Mouse (Mus musculus): ENCODE measurements around the gene Vmn1r178. TPM values are rescaled to one million over a fixed set of nuclear protein-coding genes. Genes with fewer than 3 reads are reported as not detected.
"Not testable (repeated sequence)": the region's sequence is repeated elsewhere in the genome, so short reads cannot be mapped to it uniquely, and the experiment has no call there.

The Vmn1r178 gene
- polyA plus RNA-seq (2012; rRNA removed), result not detected in 2 replicates

DNA sequence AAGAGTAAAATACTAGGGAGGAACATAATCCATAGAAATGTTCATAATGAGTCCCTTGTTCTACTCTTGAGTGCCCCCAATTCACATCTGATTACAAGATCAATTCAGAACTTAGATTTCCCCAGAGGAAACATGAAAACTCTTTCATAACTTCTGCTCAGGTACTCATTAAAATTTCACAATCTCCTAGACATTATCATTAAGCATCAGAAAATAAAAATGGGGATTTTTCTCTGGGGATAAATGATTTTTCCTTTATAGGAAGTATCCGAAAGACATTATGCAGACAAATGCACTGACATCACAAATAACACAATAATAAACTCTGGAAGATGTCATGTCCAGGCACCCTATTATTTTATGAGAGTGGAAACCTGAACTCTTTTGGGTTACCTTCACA is at the start of gene Vmn1r178:
Vmn1r178 (plus strand) TSS at position 301 of the 400 bp plus-strand sequence.
- no peak for DNase-seq (ENCODE audit: low spot score)

DNA sequence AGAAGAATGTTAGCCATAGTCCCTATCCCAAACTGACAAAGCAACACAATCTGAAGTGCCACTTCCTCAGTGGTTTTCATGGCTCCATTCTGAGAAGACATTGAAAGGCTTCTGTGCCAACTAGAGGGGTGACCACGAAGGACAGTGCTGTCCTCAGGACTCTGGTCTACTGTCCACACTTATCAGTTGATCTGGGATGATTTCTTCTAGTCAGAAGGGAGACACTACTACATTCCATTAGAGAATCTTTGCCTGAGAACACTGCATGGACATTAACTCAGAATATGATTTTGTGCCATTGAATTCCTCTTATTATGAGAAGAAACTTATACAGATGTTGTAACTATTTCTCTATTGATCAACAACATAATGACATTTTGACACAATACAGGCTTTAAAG is 25.5 kb upstream of the Vmn1r178 start, which contains the start of gene Vmn1r177:
Vmn1r177 (minus strand) TSS at position 101 of the 400 bp plus-strand sequence.
- not testable (repeated sequence) for DNase-seq (ENCODE audit: low spot score)

DNA sequence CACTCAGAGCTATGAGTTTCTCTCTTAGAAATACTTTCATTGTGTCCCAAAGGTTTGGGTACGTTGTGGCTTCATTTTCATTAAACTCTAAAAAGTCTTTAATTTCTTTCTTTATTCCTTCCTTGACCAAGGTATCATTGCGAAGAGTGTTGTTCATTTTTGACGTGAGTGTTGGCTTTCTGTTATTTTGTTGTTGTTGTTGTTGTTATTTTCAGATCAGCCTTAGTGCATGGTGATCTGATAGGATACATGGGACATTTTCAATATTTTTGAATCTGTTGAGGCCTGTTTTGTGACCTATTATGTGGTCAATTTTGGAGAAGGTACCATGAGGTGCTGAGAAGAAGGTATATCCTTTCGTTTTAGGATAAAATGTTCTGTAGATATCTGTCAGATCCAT is 14.9 kb upstream of the Vmn1r178 start:
- DNase-seq (ENCODE audit: low spot score), result not testable (repeated sequence)

DNA sequence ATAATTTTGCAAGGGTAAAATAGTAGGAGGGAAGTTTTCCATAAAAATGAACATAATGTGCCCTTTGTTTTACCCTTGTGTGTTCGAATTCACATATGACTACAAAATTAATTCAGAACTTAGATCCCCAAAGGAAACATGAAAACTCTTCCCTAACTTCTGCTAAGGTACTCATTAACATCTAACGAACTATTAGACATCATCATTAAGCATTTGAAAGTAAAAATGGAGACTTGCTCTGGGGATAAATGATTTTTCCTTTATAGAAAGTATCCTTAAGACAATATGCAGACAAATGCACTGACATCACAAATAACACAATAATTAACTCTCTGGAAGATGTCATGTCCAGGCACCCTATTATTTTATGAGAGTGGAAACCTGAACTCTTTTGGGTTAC is 34.9 kb downstream of the Vmn1r178 start, which contains the start of gene Vmn1r179:
Vmn1r179 (plus strand) TSS at position 301 of the 400 bp plus-strand sequence.
- no peak for DNase-seq (ENCODE audit: low spot score)

Other genes starting within 250 kb of the Vmn1r178 start
- gene Vmn1r172, start 233.7 kb upstream of the Vmn1r178 start, polyA plus RNA-seq (2012; rRNA removed), result not detected in 2 replicates
- not detected in 2 replicates for gene Vmn1r173, start 191.3 kb upstream of the Vmn1r178 start, polyA plus RNA-seq (2012; rRNA removed)
- gene Vmn1r174, start 139.7 kb upstream of the Vmn1r178 start, polyA plus RNA-seq (2012; rRNA removed), result not detected in 2 replicates
- not detected in 2 replicates for gene Vmn1r175, start 81.4 kb upstream of the Vmn1r178 start, polyA plus RNA-seq (2012; rRNA removed)
- not detected in 2 replicates for gene Vmn1r176, start 54.6 kb upstream of the Vmn1r178 start, polyA plus RNA-seq (2012; rRNA removed)
- not detected in 2 replicates for gene Vmn1r177, start 25.6 kb upstream of the Vmn1r178 start, polyA plus RNA-seq (2012; rRNA removed)
- not detected in 2 replicates for gene Vmn1r179, start 35.0 kb downstream of the Vmn1r178 start, polyA plus RNA-seq (2012; rRNA removed)
- not detected in 2 replicates for gene Vmn1r180, start 58.6 kb downstream of the Vmn1r178 start, polyA plus RNA-seq (2012; rRNA removed)
- not detected in 2 replicates for gene Vmn1r181, start 82.6 kb downstream of the Vmn1r178 start, polyA plus RNA-seq (2012; rRNA removed)
- not detected in 2 replicates for gene V1rd19, start 109.7 kb downstream of the Vmn1r178 start, polyA plus RNA-seq (2012; rRNA removed)
- not detected in 2 replicates for gene Vmn1r183, start 161.2 kb downstream of the Vmn1r178 start, polyA plus RNA-seq (2012; rRNA removed)
- 17.2 and 19.1 TPM in 2 replicates for gene Zfp180, start 189.9 kb downstream of the Vmn1r178 start, polyA plus RNA-seq (2012; rRNA removed)
- gene Zfp112, start 220.3 kb downstream of the Vmn1r178 start, polyA plus RNA-seq (2012; rRNA removed), result 4.6 and 5.1 TPM in 2 replicates
- 10.6 and 12.9 TPM in 2 replicates for gene Zfp235, start 242.2 kb downstream of the Vmn1r178 start, polyA plus RNA-seq (2012; rRNA removed)

Data from urinary bladder, adult 2 months (tissue).